Mouse (Mus musculus) CH12.LX (cell line): ENCODE measurements around the gene Rhobtb1. TPM values are rescaled to one million over a fixed set of nuclear protein-coding genes. Genes with fewer than 3 reads are reported as not detected.

Experiments
- DNase-seq: peaks from one replicate; pipeline ENCODE4 v3.0.0-alpha.2; 2013; ENCODE audit errors: extremely low read depth
- H3K27ac ChIP-seq: 2 replicates; pipeline ENCODE4 v1.5.1; 2012; ENCODE audit warnings: low read depth, mild to moderate bottlenecking, control low read depth, moderate library complexity; ENCODE audit not compliant: insufficient read depth
- H3K27me3 ChIP-seq: replicated peaks from 2 replicates; pipeline ENCODE3; 2012; ENCODE audit warnings: inconsistent platforms
- H3K36me3 ChIP-seq, 2 experiments: replicated peaks in 1 of 2; 2 replicates each; pipeline versions ENCODE3 to v1.6.1; 2012; ENCODE audit warnings: inconsistent platforms in 1 of 2, low read length in 1 of 2, mild to moderate bottlenecking in 1 of 2, mixed read lengths in 1 of 2, moderate library complexity in 1 of 2; ENCODE audit not compliant: control insufficient read depth in 1 of 2, insufficient read depth in 1 of 2
- H3K4me1 ChIP-seq, 2 experiments: 2 replicates each; pipeline ENCODE4 v1.6.1; 2012; ENCODE audit warnings: inconsistent platforms in 1 of 2, moderate library complexity in 1 of 2; ENCODE audit not compliant: insufficient read depth in 2 of 2, control insufficient read depth in 1 of 2
- H3K4me2 ChIP-seq: 2 replicates; pipeline ENCODE4 v1.6.1; 2012; ENCODE audit warnings: low read depth, mild to moderate bottlenecking, control low read depth; ENCODE audit not compliant: poor library complexity, insufficient read depth, severe bottlenecking
- H3K4me3 ChIP-seq, 3 experiments: fragments of 150-350 bp in 1 of 3; sonication (generic) in 1 of 3; replicated peaks in 1 of 3; 2 replicates each; pipeline versions ENCODE3 to v1.5.1; 2011 to 2012; ENCODE audit warnings: low read depth in 2 of 3, low read length in 2 of 3, mild to moderate bottlenecking in 2 of 3, moderate library complexity in 2 of 3, control low read depth in 1 of 3, improper control_type of control experiment in 1 of 3, inconsistent platforms in 1 of 3, mixed read lengths in 1 of 3; ENCODE audit not compliant: poor library complexity in 1 of 3
- H3K79me2 ChIP-seq: replicated peaks from 2 replicates; pipeline ENCODE4 v1.6.1; 2012; ENCODE audit warnings: mild to moderate bottlenecking, moderate library complexity; ENCODE audit not compliant: control insufficient read depth, poor library complexity, insufficient read depth, severe bottlenecking; ENCODE audit errors: extremely low read depth
- H3K9ac ChIP-seq: 2 replicates; pipeline ENCODE4 v1.6.1; 2012; ENCODE audit warnings: low read depth, mild to moderate bottlenecking, control low read depth, moderate library complexity; ENCODE audit not compliant: insufficient read depth
- H3K9me3 ChIP-seq: replicated peaks from 2 replicates; pipeline ENCODE3; 2012; ENCODE audit warnings: low read length, inconsistent platforms, mixed read lengths
- CHD2 ChIP-seq: IDR thresholded peaks from 2 replicates; pipeline ENCODE4 v1.6.1; 2011; ENCODE audit warnings: low read length, improper control_type of control experiment
- CTCF ChIP-seq, 2 experiments: IDR thresholded peaks in 1 of 2; conservative IDR thresholded peaks in 1 of 2; 2 replicates each; pipeline ENCODE4 v1.5.1; 2011 to 2012; ENCODE audit warnings: low read depth in 2 of 2, low read length in 2 of 2, improper control_type of control experiment in 1 of 2, inconsistent platforms in 1 of 2, mild to moderate bottlenecking in 1 of 2, moderate library complexity in 1 of 2
- E2F4 ChIP-seq: IDR thresholded peaks from 2 replicates; pipeline ENCODE4 v1.6.1; 2011; ENCODE audit warnings: low read depth, low read length, improper control_type of control experiment; ENCODE audit not compliant: insufficient replicate concordance
- ELF1 ChIP-seq: IDR thresholded peaks from 2 replicates; pipeline ENCODE4 v1.6.1; 2014; ENCODE audit warnings: low read depth, mild to moderate bottlenecking, inconsistent platforms, low read length, improper control_type of control experiment
- ETS1 ChIP-seq: conservative IDR thresholded peaks from 2 replicates; pipeline ENCODE4 v1.6.1; 2012; ENCODE audit warnings: low read depth, mild to moderate bottlenecking, inconsistent platforms, low read length, improper control_type of control experiment, moderate library complexity
- HCFC1 ChIP-seq: IDR thresholded peaks from 2 replicates; pipeline ENCODE4 v1.6.1; 2012; ENCODE audit warnings: low read depth, mild to moderate bottlenecking, inconsistent platforms, low read length, improper control_type of control experiment
- JUN ChIP-seq: IDR thresholded peaks from 2 replicates; pipeline ENCODE4 v1.6.1; 2011; ENCODE audit warnings: low read depth, mild to moderate bottlenecking, low read length, improper control_type of control experiment, moderate library complexity; ENCODE audit not compliant: insufficient read depth
- JUND ChIP-seq: conservative IDR thresholded peaks from 2 replicates; pipeline ENCODE4 v1.6.1; 2011; ENCODE audit warnings: low read depth, low read length, improper control_type of control experiment
- MAFK ChIP-seq: IDR thresholded peaks from 2 replicates; pipeline ENCODE4 v1.6.1; 2011; ENCODE audit warnings: low read length, improper control_type of control experiment; ENCODE audit not compliant: insufficient replicate concordance
- MAX ChIP-seq: IDR thresholded peaks from 2 replicates; pipeline ENCODE4 v1.6.1; 2011; ENCODE audit warnings: low read length, improper control_type of control experiment
- MXI1 ChIP-seq: IDR thresholded peaks from 2 replicates; pipeline ENCODE4 v1.6.1; 2011; ENCODE audit warnings: mild to moderate bottlenecking, low read depth, low read length, improper control_type of control experiment
- MYC ChIP-seq: IDR thresholded peaks from 2 replicates; pipeline ENCODE4 v1.6.1; 2011; ENCODE audit warnings: low read depth, mild to moderate bottlenecking, improper control_type of control experiment, low read length
- NELFE ChIP-seq: IDR thresholded peaks from 2 replicates; pipeline ENCODE4 v1.6.1; 2011; ENCODE audit warnings: low read depth, low read length, improper control_type of control experiment
- NRF1 ChIP-seq: IDR thresholded peaks from 2 replicates; pipeline ENCODE4 v1.6.1; 2014; ENCODE audit warnings: low read depth, mild to moderate bottlenecking, inconsistent platforms, low read length, improper control_type of control experiment, moderate library complexity
- PAX5 ChIP-seq: IDR thresholded peaks from 2 replicates; pipeline ENCODE4 v1.6.1; 2012; ENCODE audit warnings: low read length, inconsistent platforms, mixed read lengths
- POLR2AphosphoS2 ChIP-seq: IDR thresholded peaks from 2 replicates; pipeline ENCODE4 v1.6.1; 2011; ENCODE audit warnings: low read depth, low read length, improper control_type of control experiment
- RCOR1 ChIP-seq: conservative IDR thresholded peaks from 2 replicates; pipeline ENCODE4 v1.6.1; 2012; ENCODE audit warnings: low read depth, mild to moderate bottlenecking, inconsistent platforms, low read length, improper control_type of control experiment
- SMC3 ChIP-seq: IDR thresholded peaks from 2 replicates; pipeline ENCODE4 v1.6.1; 2011; ENCODE audit warnings: low read depth, low read length, improper control_type of control experiment
- USF1 ChIP-seq: IDR thresholded peaks from 2 replicates; pipeline ENCODE4 v1.6.1; 2014; ENCODE audit warnings: low read depth, mild to moderate bottlenecking, inconsistent platforms, low read length, improper control_type of control experiment
- dilution Hi-C: fragments of 300-500 bp; cut with MboI; formaldehyde crosslinking; loops from 2 replicates; pipeline ENCODE4 v1.14.3; 2020; ENCODE audit warnings: low sequenced_read_pairs; ENCODE audit not compliant: extremely low pct_unique_long_range_greater_than_20kb, extremely low pct_ligation_motif_present
- in situ Hi-C: fragments of 300-500 bp; cut with MboI; formaldehyde crosslinking; loops from 3 replicates; pipeline ENCODE4 v1.14.3; 2019; ENCODE audit warnings: low sequenced_read_pairs, low pct_ligation_motif_present, low pct_unique_long_range_greater_than_20kb, mixed read lengths
- polyA plus RNA-seq: library from polyadenylated mRNA; unstranded; fragments of >175 nt; gene quantifications from 2 replicates; pipeline ENCODE4 v1.2.1, GENCODE M21; 2012; ENCODE audit warnings: low read depth; ENCODE audit not compliant: insufficient read length
- total RNA-seq, 2 experiments: library from RNA; depleted of rRNA; stranded (reverse); fragments of 300-350 nt in 1 of 2; fragments of >200 nt in 1 of 2; gene quantifications; 2 replicates each; pipeline ENCODE4 v1.2.3; 2012 to 2014

The Rhobtb1 gene
- total and polyA plus RNA-seq, 3 experiments, result 3.1 to 12.2 (median 3.4) TPM

GRCm38 (mm10) chr10:69225471-69225870 is 74.2 kb downstream of the Rhobtb1 start:
- Histone ChIP-seq H3K9me3 (no peaks in the 10 kb centered on the region), H3K36me3 (no peaks in the 10 kb centered on the region), H3K4me1 (peaks cover 2 to 16% of the 10 kb centered on the region in 2 experiments; a peak in 3 of 4 replicates), H3K4me2 (no peak overlapping the region), H3K9ac (no peak overlapping the region), H3K27me3 (no peaks in the 10 kb centered on the region), H3K4me3 (no peak overlapping the region), H3K79me2 (peaks cover 3% of the 10 kb centered on the region; the same call in 1 of the 2 replicates), H3K27ac (no peak overlapping the region)
- TF ChIP-seq MXI1 (no peak), E2F4 (no peak), MAX (no peak), PAX5 (no peak), NELFE (no peak), POLR2AphosphoS2 (no peak), ETS1 (no peak), ELF1 (no peak), JUND (no peak), CHD2 (no peak), MAFK (no peak), RCOR1 (no peak), SMC3 (no peak), NRF1 (no peak), USF1 (no peak), HCFC1 (no peak)
- dilution Hi-C loops, result no loop called here
- DNase-seq, result no peak
- in situ Hi-C loops, result no loop called here

GRCm38 (mm10) chr10:69225951-69226350 is 74.7 kb downstream of the Rhobtb1 start:
- no peak overlapping the region for H3K9ac ChIP-seq
- H3K36me3 ChIP-seq, result no peaks in the 10 kb centered on the region
- no peak for DNase-seq
- peaks cover 3% of the 10 kb centered on the region; the same call in 1 of the 2 replicates for H3K79me2 ChIP-seq
- no peak overlapping the region for H3K4me2 ChIP-seq
- H3K4me1 ChIP-seq, result peaks cover 2 to 16% of the 10 kb centered on the region in 2 experiments; a peak in 3 of 4 replicates
- in situ Hi-C loops (no loop called here), dilution Hi-C loops (no loop called here)
- H3K27me3 ChIP-seq, result no peaks in the 10 kb centered on the region
- no peak overlapping the region for H3K4me3 ChIP-seq
- no peak for TF ChIP-seq USF1
- H3K27ac ChIP-seq, result no peak overlapping the region
- H3K9me3 ChIP-seq, result no peaks in the 10 kb centered on the region

- dilution Hi-C loops (no loop called here), in situ Hi-C loops (no loop called here)
- Histone ChIP-seq H3K4me2 (no peak overlapping the region), H3K27ac (no peak overlapping the region), H3K9me3 (peaks cover 3% of the 10 kb centered on the region), H3K36me3 (peaks cover 0 to 1% of the 10 kb centered on the region in 2 experiments), H3K4me3 (no peak overlapping the region), H3K9ac (no peak overlapping the region), H3K4me1 (peaks cover 13 to 21% of the 10 kb centered on the region in 2 experiments), H3K79me2 (no peaks in the 10 kb centered on the region), H3K27me3 (no peaks in the 10 kb centered on the region)
- no peak for DNase-seq
- no peak for TF ChIP-seq MYC
- TF ChIP-seq CTCF (conservative IDR thresholded peaks at IDR 0.05 in 1 of 2, IDR thresholded peaks at IDR 0.05 in 1 of 2; ENCODE audit: low read depth in 2 of 2, low read length in 2 of 2), result no peak
- TF ChIP-seq JUN, result no peak
Observed at GRCm38 (mm10) chr10:69237185-69237584, 86.0 kb downstream of the Rhobtb1 start.
